Mouse (Mus musculus) cerebellum, adult 2 months (tissue): ENCODE data around the gene Itpa.

Experiments used
- CTCF ChIP-seq: fragments of 200-500 bp; IDR thresholded peaks from 2 replicates; pipeline ENCODE4 v1.5.1; 2011; ENCODE audit warnings: low read depth, mild to moderate bottlenecking, control low read depth, low read length, moderate library complexity, borderline replicate concordance; ENCODE audit not compliant: insufficient read depth
- POLR2A ChIP-seq: fragments of 200-500 bp; IDR thresholded peaks from 2 replicates; pipeline ENCODE4 v1.6.1; 2011; ENCODE audit warnings: low read length, control low read depth, borderline replicate concordance; ENCODE audit not compliant: insufficient read depth

DNA sequence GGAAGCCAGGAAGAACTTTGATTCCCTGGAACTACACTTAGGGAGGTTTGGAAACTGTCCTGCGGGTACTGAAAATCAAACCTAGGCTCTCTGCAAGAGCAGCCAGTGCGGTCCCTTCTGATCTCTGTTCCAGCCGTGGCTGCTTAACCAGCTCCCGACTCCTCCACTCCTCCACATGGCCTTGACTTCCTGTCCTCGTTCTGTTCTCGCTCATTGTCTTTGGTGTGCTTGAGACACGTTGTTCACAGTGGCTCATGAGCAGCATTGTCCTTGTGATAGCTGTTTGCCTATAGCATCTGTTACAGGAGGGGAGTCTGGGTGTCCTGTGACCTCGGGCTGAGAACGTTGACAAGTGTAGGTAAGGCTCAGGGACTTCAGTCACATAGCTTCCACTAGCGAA lies 9.8 kb downstream of the Itpa start:
- TF ChIP-seq CTCF, result no peak
- no peak for TF ChIP-seq POLR2A
